Mouse (Mus musculus): ENCODE results near the gene Gkn1.
A peak's percentile ranks its signal among the peaks of the same experiment; 100 is the strongest.

The Gkn1 gene

GRCm38 (mm10) chr6:87323381-87323780, 27.4 kb downstream of the Gkn1 start:
- DNase-seq = peak; percentile 30

- DNase-seq = no peak
Observed at GRCm38 (mm10) chr6:87318651-87319050, 32.1 kb downstream of the Gkn1 start.

DNA sequence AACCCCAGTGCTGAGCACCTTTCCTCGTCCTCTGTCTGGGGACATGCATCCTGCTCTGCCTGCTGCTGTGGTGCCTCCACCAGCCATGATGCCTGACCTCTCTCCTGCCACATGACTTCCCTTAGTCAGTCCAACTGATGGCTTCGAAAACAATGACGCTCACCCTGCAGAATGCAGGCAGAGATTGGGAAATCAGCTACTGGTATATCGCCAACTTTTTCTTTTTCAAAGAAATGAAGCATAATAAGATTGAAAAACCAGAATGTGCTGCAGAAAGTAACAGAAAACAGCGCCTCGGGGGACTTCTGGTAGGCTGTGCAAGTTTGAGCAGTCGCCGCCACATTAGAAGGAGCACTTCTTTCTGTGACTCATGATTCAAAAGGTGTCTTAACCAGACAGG, 33.8 kb downstream of the Gkn1 start:
- DNase-seq = no peak

DNA sequence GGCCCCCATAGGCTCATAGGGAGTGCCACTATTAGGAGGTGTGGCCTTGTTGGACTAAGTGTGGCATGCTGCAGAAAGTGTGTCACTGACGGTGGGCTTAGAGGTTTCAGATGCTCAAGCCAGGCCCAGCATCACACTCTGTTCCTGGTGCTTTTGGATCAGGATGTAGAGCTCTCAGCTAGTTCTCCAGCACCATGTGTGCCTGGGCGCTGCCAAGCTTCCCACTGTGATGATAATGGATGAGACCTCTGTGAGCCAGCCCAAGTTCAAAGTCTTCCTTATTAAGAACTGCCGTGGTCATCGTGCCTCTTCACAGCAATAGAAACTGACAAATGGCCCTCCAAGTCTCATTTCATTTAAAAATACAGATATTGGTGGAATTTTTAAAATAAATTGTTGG, 38.0 kb downstream of the Gkn1 start:
- DNase-seq = no peak

DNA sequence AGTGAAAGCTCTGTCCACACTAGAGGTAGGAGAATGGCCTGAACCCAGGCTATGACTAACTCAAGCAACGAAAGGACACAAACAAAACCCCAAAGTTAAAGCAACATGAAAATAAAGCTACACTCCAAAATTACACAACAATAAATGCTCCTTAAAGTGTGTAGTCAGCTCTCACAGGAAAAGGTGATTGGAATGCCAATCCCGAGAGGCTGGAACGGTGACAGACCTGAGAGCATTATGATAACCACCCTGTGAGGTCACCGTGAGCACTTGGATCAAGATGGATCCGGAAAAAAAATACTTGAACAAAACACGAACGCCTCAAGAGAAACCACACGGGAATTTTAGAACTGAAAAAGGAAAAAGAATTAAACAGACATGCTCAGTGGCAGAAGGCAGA, 46.3 kb downstream of the Gkn1 start:
- no peak for DNase-seq

- peak; percentile 14 for DNase-seq
Observed at GRCm38 (mm10) chr6:87302746-87303145, 48.0 kb downstream of the Gkn1 start.

DNA sequence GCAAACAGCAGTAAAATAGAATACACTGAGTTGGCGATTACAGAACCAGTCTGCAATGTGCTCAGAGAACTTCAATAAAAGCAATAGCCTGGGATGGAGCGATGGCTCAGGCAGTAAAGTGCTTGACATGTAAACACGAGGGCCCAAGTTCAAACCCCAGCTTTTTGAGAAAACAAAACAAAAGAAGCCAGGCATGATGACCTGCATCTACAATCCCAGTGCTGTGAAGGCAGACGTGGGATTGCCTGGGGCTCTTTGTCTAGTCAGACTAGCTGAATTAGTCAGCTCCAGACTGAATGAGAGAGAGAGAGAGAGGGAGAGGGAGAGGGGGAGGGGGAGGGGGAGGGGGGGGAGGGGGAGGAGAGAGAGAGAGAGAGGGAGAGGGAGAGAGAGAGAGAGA, 48.8 kb downstream of the Gkn1 start:
- DNase-seq = peak; percentile 33

Data from embryo, embryonic 11 days (tissue).